Mouse (Mus musculus) megakaryocyte progenitor cell, adult 5-6 weeks (primary cell): ENCODE measurements at regions not wholly inside any gene's neighbourhood (a gene's known extent, or its start where the extent isn't known, plus 50 kb on each side); places are given as distances from the start of the nearest gene placed in this dataset.

Source experiments
- ATAC-seq: replicated peaks from 2 replicates; pipeline ENCODE4 v1.8.0; 2016; ENCODE audit warnings: mild to moderate bottlenecking, moderate TSS enrichment, inconsistent platforms; ENCODE audit not compliant: poor library complexity

GRCm38 (mm10) chr8:109012655-109013054 is 481.2 kb upstream of the Pmfbp1 start:
- no peak for ATAC-seq

GRCm38 (mm10) chr8:109013577-109013976 is 480.2 kb upstream of the Pmfbp1 start:
- no peak for ATAC-seq

- ATAC-seq = peak; percentile 97
Measured at GRCm38 (mm10) chr8:109014746-109015145, 479.1 kb upstream of the Pmfbp1 start.

GRCm38 (mm10) chr8:109019565-109019964 is 474.3 kb upstream of the Pmfbp1 start:
- ATAC-seq = peak; percentile 55

GRCm38 (mm10) chr8:109020102-109020501 is 473.7 kb upstream of the Pmfbp1 start:
- ATAC-seq = no peak

- no peak for ATAC-seq
Measured at GRCm38 (mm10) chr8:109027923-109028322, 465.9 kb upstream of the Pmfbp1 start.

GRCm38 (mm10) chr8:109053608-109054007 is 440.2 kb upstream of the Pmfbp1 start:
- ATAC-seq = no peak

GRCm38 (mm10) chr8:109059152-109059551 is 434.7 kb upstream of the Pmfbp1 start:
- ATAC-seq = no peak

- ATAC-seq = no peak
Measured at GRCm38 (mm10) chr8:109062376-109062775, 431.5 kb upstream of the Pmfbp1 start.

GRCm38 (mm10) chr8:109073715-109074114 is 420.1 kb upstream of the Pmfbp1 start:
- no peak for ATAC-seq

GRCm38 (mm10) chr8:109075006-109075405 is 418.8 kb upstream of the Pmfbp1 start:
- ATAC-seq = no peak

GRCm38 (mm10) chr8:109079223-109079622 is 414.6 kb upstream of the Pmfbp1 start:
- no peak for ATAC-seq

GRCm38 (mm10) chr8:109081295-109081694 is 412.5 kb upstream of the Pmfbp1 start:
- no peak for ATAC-seq

GRCm38 (mm10) chr8:109085134-109085533 is 408.7 kb upstream of the Pmfbp1 start:
- no peak for ATAC-seq

GRCm38 (mm10) chr8:109087781-109088180 is 406.0 kb upstream of the Pmfbp1 start:
- ATAC-seq = no peak

GRCm38 (mm10) chr8:109099671-109100070 is 394.2 kb upstream of the Pmfbp1 start:
- no peak for ATAC-seq

GRCm38 (mm10) chr8:109101416-109101815 is 392.4 kb upstream of the Pmfbp1 start:
- no peak for ATAC-seq

- no peak for ATAC-seq
Measured at GRCm38 (mm10) chr8:109104798-109105326, 389.0 kb upstream of the Pmfbp1 start.

GRCm38 (mm10) chr8:109105693-109106092 is 388.1 kb upstream of the Pmfbp1 start:
- ATAC-seq = no peak

- ATAC-seq = no peak
Measured at GRCm38 (mm10) chr8:109106971-109107370, 386.9 kb upstream of the Pmfbp1 start.

GRCm38 (mm10) chr8:109107762-109108161 is 386.1 kb upstream of the Pmfbp1 start:
- ATAC-seq = no peak

GRCm38 (mm10) chr8:109109390-109109789 is 384.4 kb upstream of the Pmfbp1 start:
- ATAC-seq = no peak

- no peak for ATAC-seq
Measured at GRCm38 (mm10) chr8:109121776-109122175, 372.1 kb upstream of the Pmfbp1 start.
